Mouse (Mus musculus) ES-Bruce4 (cell line): ENCODE data around the gene Hnrnph1.

ENCODE experiments used
- CTCF ChIP-seq: IDR thresholded peaks from one replicate; pipeline ENCODE4 v1.8.1; 2011; ENCODE audit warnings: low read depth, low read length
- POLR2A ChIP-seq: IDR thresholded peaks from one replicate; pipeline ENCODE4 v1.8.1; 2011; ENCODE audit warnings: low read length; ENCODE audit not compliant: insufficient read depth

GRCm38 (mm10) chr11:50426056-50426455, 49.3 kb downstream of the Hnrnph1 start:
- no peak for TF ChIP-seq POLR2A
- TF ChIP-seq CTCF = no peak
